Mouse (Mus musculus) mouse trophoblast stem cell (cell line): ENCODE data around the gene Ppp1r15b.

Source experiments
- in situ Hi-C, 2 experiments: fragments of 300-500 bp; cut with MseI, MboI; formaldehyde crosslinking; loops; 2 replicates in 1 of 2; 3 replicates in 1 of 2; pipeline ENCODE4 v1.15.1; 2025

Ppp1r15b gene

DNA sequence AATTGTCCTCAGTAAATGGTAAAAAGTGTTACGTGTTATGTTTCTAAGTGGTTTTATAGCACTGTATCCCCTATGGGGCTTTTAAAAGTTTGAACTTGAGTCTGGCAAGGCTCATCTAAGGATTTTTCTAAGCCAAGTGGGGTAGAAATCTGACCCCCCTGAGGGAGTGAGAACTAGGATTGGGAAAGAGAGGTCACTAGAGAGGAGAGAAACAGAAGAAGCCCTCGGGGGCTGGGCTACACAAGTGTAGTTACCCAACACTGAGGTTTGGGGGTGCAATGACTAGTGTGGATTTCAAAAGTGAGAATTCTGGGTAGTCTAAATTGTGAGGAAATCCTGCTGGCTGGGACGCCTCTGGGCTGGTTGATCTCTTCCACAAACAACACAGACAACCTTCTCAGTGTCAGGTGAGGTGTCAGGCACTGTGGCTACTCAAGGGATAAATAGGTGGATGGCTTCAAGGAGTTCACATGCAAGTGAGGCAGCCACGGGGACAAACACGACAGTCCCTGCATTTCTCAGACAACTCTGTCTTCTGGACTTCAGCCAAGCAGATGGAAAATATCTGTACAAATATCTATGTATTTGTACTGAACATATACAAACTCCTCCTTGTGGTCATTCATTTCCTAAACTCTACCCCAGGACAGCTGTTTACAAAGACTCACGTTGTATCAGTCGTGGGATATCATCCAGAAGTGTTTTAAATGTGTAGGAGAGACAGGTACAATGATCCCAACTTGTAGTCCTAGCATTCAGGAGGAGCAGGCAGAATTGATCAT is 10.8 kb upstream of the Ppp1r15b start:
- in situ Hi-C loops: no loop called here

- in situ Hi-C loops: no loop called here
Observed at GRCm38 (mm10) chr1:133121246-133121645, 9.7 kb upstream of the Ppp1r15b start.

DNA sequence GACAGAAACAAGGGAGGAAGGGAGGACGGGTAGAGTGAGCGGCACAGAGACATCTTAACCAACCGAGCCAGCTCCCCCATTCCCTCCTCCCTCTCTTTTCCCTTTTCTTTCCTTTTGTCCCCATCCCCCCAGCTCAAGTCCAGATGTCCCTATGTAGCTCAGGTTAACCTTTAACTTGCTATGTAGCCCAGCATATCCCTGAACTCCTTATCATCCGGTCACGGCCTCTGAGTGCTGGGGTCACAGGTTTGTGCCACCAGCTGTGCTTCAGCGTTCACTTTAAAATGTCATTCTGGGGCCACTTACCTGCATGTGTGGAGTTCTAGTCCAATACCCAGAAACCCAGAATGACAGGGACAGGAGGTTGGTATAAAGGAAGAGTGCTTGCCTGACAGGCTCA is 6.8 kb upstream of the Ppp1r15b start:
- in situ Hi-C loops: no loop called here

- in situ Hi-C loops: no loop called here
Observed at GRCm38 (mm10) chr1:133125640-133126364, 5.1 kb upstream of the Ppp1r15b start.

GRCm38 (mm10) chr1:133126365-133126740 is 4.6 kb upstream of the Ppp1r15b start:
- in situ Hi-C loops: no loop called here

- in situ Hi-C loops: no loop called here
Observed at GRCm38 (mm10) chr1:133127328-133127727, 3.6 kb upstream of the Ppp1r15b start.

GRCm38 (mm10) chr1:133129471-133130221 is 1.3 kb upstream of the Ppp1r15b start:
- in situ Hi-C loops: loop anchor here in 1 of 2 experiments (10.0 kb wide), 1 partner anchor 85 kb away; the partner anchor contains the start of gene Pik3c2b

DNA sequence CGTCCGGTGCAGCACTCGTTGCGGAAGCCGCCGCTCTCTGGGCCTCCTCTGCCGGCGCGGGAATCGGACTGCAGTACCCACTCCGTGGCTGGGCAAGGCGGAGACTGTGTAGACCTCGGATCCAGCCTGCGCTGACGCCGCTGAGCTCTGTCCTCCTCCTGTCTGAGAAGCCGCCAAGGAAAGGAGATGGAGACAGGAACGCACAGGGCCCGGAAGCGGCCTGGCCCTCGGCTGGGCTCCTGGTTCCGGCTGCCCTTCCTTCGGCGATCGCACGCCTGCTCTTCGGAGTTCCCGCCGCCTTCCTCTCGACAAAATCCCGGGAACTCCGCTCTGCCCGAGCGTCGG is 590 bp downstream of the Ppp1r15b start:
- in situ Hi-C loops: loop anchor here in 1 of 2 experiments (10.0 kb wide), 1 partner anchor 87 kb away; the partner anchor contains the start of gene Pik3c2b

DNA sequence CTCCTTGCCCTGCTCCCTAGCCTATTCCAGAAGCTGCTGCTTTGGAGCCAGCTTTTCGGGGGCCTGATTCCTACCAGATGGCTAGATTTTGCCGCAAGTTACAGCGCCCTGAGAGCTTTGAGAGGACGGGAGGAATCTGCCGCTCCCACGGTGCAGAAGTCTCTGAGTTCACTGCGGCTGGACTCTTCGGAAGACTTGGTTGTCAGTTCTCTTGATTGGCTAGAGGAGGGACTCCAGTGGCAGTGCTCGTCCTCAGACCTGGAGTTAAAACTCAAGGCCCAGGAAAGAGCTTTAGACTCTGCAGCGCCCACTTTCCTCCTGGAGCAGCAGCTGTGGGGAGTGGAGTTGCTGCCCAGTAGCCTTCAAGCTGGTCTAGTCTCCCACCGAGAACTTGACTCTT is 993 bp downstream of the Ppp1r15b start:
- in situ Hi-C loops: loop anchor here in 1 of 2 experiments (10.0 kb wide), 1 partner anchor 87 kb away; the partner anchor contains the start of gene Pik3c2b

DNA sequence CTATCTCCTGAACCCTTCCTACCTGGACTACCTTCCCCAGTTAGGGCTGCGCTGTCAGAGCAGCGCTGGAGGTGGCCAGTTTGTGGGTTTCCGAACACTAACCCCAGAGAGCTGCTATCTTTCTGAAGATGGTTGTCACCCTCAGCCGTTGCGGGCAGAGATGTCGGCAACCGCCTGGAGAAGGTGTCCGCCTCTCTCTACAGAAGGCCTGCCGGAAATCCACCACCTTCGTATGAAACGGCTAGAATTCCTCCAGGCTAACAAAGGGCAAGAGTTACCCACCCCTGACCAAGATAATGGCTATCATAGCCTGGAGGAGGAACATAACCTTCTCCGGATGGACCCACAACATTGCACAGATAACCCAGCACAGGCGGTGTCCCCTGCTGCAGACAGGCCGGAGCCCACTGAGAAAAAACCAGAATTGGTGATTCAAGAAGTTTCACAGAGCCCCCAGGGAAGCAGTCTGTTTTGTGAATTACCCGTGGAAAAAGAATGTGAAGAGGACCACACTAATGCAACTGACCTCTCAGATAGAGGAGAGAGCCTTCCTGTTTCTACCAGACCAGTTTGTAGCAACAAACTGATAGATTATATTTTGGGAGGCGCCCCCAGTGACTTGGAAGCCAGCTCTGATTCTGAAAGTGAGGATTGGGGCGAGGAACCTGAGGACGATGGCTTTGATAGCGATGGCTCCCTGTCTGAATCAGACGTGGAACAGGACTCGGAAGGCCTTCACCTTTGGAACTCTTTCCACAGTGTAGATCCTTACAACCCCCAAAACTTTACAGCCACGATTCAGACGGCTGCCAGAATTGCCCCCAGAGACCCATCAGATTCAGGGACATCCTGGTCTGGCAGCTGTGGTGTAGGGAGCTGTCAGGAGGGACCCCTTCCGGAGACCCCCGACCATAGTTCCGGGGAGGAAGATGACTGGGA is 1.7 kb downstream of the Ppp1r15b start:
- in situ Hi-C loops: loop anchor here in 1 of 2 experiments (10.0 kb wide), 1 partner anchor 88 kb away; the partner anchor contains the start of gene Pik3c2b

GRCm38 (mm10) chr1:133133425-133133824 is 2.5 kb downstream of the Ppp1r15b start:
- in situ Hi-C loops: loop anchor here in 1 of 2 experiments (10.0 kb wide), 1 partner anchor 89 kb away; the partner anchor contains the start of gene Pik3c2b

DNA sequence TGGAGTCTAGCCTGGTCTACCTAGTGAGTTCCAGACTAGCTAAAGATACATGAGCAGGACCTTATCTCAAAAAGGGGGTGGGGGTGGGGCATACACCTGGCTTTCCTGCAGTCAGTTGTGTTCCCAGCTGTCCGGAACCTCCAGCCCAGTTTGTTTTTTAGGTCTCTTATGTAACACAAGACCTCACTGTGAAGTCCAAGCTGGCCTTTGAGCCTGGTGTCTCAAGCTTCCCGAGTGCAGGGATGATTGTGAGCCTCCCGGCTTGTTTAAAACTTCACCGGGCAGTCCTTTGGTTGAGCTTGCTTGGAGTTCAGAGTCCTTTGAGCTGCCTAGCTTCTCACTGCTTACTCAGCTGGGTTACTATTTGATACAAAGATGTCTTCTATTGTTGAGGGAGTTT is 3.1 kb downstream of the Ppp1r15b start:
- in situ Hi-C loops: loop anchor here in 1 of 2 experiments (10.0 kb wide), 1 partner anchor 89 kb away; the partner anchor contains the start of gene Pik3c2b

DNA sequence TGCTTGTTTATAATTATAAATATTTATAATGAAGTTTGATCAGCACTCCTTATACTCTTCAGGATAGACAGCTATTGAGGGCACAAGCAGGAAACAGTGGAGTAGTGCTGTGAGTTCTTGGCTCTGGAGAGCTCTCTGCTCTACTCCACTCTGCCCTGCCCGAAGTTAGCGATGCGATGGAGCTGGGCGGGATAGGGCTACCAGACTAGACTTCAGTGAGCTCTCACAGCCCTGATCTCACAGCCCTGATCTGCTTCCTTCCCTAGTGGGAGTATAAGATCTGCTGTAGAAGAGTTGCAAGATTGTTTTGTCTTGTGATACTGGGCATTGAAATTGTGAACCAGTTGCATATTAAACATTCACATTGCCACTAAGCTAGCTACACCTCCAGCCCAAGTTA is 3.9 kb downstream of the Ppp1r15b start:
- in situ Hi-C loops: loop anchor here in 1 of 2 experiments (10.0 kb wide), 1 partner anchor 90 kb away; the partner anchor contains the start of gene Pik3c2b

- in situ Hi-C loops: loop anchor here in 1 of 2 experiments (10.0 kb wide), 1 partner anchor 91 kb away; the partner anchor contains the start of gene Pik3c2b
Observed at GRCm38 (mm10) chr1:133135808-133136207, 4.9 kb downstream of the Ppp1r15b start.

GRCm38 (mm10) chr1:133138401-133138800 is 7.5 kb downstream of the Ppp1r15b start:
- in situ Hi-C loops: loop anchor here in 1 of 2 experiments (10.0 kb wide), 1 partner anchor 94 kb away; the partner anchor contains the start of gene Pik3c2b

DNA sequence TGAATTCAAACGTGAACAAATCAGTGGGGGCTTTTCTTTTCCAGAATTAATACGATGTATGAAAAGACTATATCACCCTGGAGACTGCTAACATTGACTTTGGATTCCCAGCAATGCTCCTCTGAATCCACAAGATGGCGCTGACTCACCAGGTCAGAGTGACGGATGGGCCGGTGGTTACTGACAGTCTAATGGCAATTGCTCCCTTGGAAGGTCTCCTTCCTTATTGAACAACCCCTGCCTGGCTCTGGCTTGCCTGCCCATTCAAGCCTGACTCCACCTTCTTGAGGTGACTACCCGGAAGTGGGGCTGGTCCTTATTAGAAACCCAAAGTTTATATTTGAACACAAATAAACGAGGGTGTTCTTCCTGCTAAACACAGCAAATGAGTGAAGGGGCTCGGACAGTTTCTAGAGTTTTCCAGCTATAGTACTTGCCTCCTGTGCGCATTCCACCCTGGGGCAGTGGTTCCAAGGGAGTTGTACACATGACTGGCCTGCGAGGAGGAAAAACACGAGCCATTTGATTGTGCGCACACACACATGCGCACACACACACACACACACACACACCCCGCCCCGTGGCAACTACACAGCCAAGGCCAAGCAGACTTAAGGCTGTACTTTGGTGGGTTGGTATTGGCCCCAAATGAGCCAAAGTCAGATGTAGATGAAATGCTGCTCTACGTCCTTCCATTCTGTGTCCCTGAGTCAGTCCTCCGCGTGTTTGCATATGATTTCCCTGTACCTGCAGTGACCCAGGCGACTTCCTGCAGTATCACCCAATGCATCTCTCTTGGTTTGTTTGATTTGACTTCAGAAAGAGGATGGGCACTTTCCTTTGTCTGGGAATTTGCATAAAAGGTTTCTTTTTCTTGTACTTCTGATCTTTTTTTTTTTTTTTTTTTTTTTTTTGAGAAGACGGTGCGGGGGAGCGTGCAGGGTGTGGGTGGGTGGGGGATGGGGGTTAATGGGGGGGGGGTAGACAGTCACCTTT is 15.4 kb downstream of the Ppp1r15b start:
- in situ Hi-C loops: no loop called here

DNA sequence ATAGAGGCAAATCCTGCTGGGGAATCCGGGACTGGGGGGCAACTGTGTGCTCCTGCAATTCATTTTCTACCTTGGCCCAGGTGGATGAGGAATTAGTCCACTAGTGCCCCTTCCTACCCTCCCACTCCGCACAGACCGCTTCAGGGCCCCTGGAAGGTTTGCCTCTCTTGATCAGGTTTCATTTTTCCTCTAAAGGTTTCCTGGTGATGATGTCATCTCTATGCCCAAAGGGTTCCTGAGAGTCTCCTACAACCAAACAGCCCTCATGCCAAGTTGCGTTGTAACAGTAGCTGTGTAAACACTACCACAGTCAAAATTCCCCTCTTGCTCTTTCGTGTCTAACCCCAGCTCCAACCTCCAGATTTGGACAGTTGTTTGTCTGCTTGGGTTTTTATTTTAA is 16.4 kb downstream of the Ppp1r15b start:
- in situ Hi-C loops: no loop called here

DNA sequence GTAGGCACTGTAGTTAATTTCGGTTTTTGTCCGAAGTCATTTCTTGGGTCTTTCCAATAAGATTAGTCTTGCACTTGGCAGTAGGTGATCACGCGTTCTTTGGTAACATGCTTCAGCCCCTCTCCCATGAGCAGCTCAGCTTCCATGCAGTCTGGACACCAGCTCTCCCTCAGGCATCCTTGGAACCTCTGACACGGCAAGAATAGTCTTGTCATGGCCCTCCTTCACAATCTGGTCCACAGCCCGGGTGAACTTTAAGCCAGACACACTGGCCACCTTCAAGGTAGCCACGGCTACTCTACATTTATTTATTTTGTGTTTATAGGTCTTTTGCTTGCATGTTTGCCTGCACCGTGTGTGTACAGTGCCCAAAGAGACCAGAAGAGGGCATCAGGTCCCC is 17.2 kb downstream of the Ppp1r15b start:
- in situ Hi-C loops: no loop called here

DNA sequence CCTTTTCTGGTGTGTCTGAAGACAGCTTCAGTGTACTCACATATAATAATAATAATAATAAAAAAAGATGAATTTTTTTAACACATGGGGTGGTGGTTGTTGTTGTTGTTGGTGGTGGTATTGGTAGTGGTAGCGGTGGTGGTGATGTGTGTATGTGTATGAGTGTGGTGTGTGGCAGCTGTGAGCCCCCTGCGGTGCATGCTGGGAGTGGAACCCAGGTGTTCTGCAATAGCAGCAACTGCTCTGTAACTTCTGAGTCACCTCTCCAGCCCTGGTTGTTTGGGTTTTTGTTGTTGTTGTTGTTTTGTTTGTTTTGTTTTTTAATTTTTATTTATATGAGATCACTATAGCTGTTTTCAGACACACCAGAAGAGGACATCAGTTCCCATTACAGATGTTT is 19.6 kb downstream of the Ppp1r15b start:
- in situ Hi-C loops: no loop called here
